Mouse (Mus musculus) embryonic facial prominence, embryonic 12.5 days (tissue): ENCODE data around the gene Pitpnc1. TPM values are rescaled to one million over a fixed set of nuclear protein-coding genes. Genes with fewer than 3 reads are reported as not detected.

Experiments used
- ATAC-seq: fragments of 200-750 bp; cut with Nextera tagmentation; 2 replicates; pipeline ENCODE4 v1.8.0; 2017; ENCODE audit not compliant: insufficient number of reproducible peaks, insufficient read depth, low FRiP score, low TSS enrichment
- H3K27ac ChIP-seq: fragments of 300-500 bp; sonication (generic); 2 replicates; pipeline ENCODE4 v1.5.1; 2016; ENCODE audit warnings: mild to moderate bottlenecking
- H3K27me3 ChIP-seq: fragments of 300-500 bp; sonication (generic); 2 replicates; pipeline ENCODE4 v1.6.1; 2016; ENCODE audit warnings: mild to moderate bottlenecking, moderate library complexity
- H3K36me3 ChIP-seq: fragments of 300-500 bp; sonication (generic); 2 replicates; pipeline ENCODE4 v1.6.1; 2016; ENCODE audit warnings: mild to moderate bottlenecking
- H3K4me1 ChIP-seq: fragments of 300-500 bp; sonication (generic); 2 replicates; pipeline ENCODE4 v1.6.1; 2016
- H3K4me2 ChIP-seq: fragments of 300-500 bp; sonication (generic); replicated peaks from 2 replicates; pipeline ENCODE4 v1.6.1; 2016; ENCODE audit warnings: mild to moderate bottlenecking, moderate library complexity
- H3K4me3 ChIP-seq: fragments of 300-500 bp; sonication (generic); 2 replicates; pipeline ENCODE4 v1.5.1; 2016; ENCODE audit warnings: mild to moderate bottlenecking
- H3K9ac ChIP-seq: fragments of 300-500 bp; sonication (generic); 2 replicates; pipeline ENCODE4 v1.6.1; 2016; ENCODE audit warnings: mild to moderate bottlenecking, moderate library complexity
- H3K9me3 ChIP-seq: fragments of 300-500 bp; sonication (generic); 2 replicates; pipeline ENCODE4 v1.6.1; 2016; ENCODE audit warnings: mild to moderate bottlenecking, moderate library complexity
- WGBS: fragments of 180-500 bp; shearing (Covaris S2); methylation state at CpG from one replicate; pipeline ENCODE4 v1.1.7; 2016; 5-methylcytosine and 5-hydroxymethylcytosine counted together
- polyA plus RNA-seq: library from polyadenylated mRNA; unstranded; fragments of >200 nt; fragmentation: Nextera tagmentation; extraction: Ambion mirVana; gene quantifications from 2 replicates; pipeline ENCODE4 v1.2.1, GENCODE M21; 2016

Pitpnc1 gene
- polyA plus RNA-seq, 1 experiment from 2014 or later: 36.3 TPM

GRCm38 (mm10) chr11:107411576-107411975, 58.9 kb downstream of the Pitpnc1 start:
- H3K9ac ChIP-seq: no peak overlapping the region
- H3K27me3 ChIP-seq: no peaks in the 10 kb centered on the region
- 72% methylated on average over 9 of the region's 9 CpGs for WGBS
- no peaks in the 10 kb centered on the region for H3K36me3 ChIP-seq
- peaks cover 37% of the 10 kb centered on the region for H3K4me1 ChIP-seq
- H3K27ac ChIP-seq: no peak overlapping the region
- H3K9me3 ChIP-seq: no peaks in the 10 kb centered on the region
- no peak overlapping the region for H3K4me2 ChIP-seq
- ATAC-seq: no peak
- H3K4me3 ChIP-seq: no peak overlapping the region

GRCm38 (mm10) chr11:107410804-107411203, 59.7 kb downstream of the Pitpnc1 start:
- no peak for ATAC-seq
- no peak overlapping the region for H3K27ac ChIP-seq
- no peaks in the 10 kb centered on the region for H3K9me3 ChIP-seq
- 79% methylated on average over 7 of the region's 7 CpGs for WGBS
- no peaks in the 10 kb centered on the region for H3K36me3 ChIP-seq
- no peaks in the 10 kb centered on the region for H3K27me3 ChIP-seq
- H3K4me2 ChIP-seq: no peak overlapping the region
- no peak overlapping the region for H3K4me3 ChIP-seq
- H3K9ac ChIP-seq: no peak overlapping the region
- H3K4me1 ChIP-seq: peaks cover 30% of the 10 kb centered on the region

GRCm38 (mm10) chr11:107410090-107410732, 60.3 kb downstream of the Pitpnc1 start:
- H3K4me1 ChIP-seq: peaks cover 27% of the 10 kb centered on the region
- ATAC-seq: no peak
- H3K4me3 ChIP-seq: no peak overlapping the region
- H3K9ac ChIP-seq: no peak overlapping the region
- H3K9me3 ChIP-seq: no peaks in the 10 kb centered on the region
- 73% methylated on average over 5 of the region's 5 CpGs for WGBS
- no peaks in the 10 kb centered on the region for H3K27me3 ChIP-seq
- H3K36me3 ChIP-seq: no peaks in the 10 kb centered on the region
- no peak overlapping the region for H3K4me2 ChIP-seq
- H3K27ac ChIP-seq: no peak overlapping the region

GRCm38 (mm10) chr11:107408886-107409285, 61.6 kb downstream of the Pitpnc1 start:
- no peak overlapping the region for H3K9ac ChIP-seq
- H3K27ac ChIP-seq: no peak overlapping the region
- peaks cover 15% of the 10 kb centered on the region for H3K4me1 ChIP-seq
- H3K36me3 ChIP-seq: no peaks in the 10 kb centered on the region
- ATAC-seq: no peak
- no peaks in the 10 kb centered on the region for H3K9me3 ChIP-seq
- H3K27me3 ChIP-seq: no peaks in the 10 kb centered on the region
- H3K4me2 ChIP-seq: no peak overlapping the region
- H3K4me3 ChIP-seq: no peak overlapping the region
- 86% methylated on average over 7 of the region's 7 CpGs for WGBS

GRCm38 (mm10) chr11:107407698-107408097, 62.8 kb downstream of the Pitpnc1 start:
- H3K4me2 ChIP-seq: no peak overlapping the region

GRCm38 (mm10) chr11:107405606-107406333, 64.7 kb downstream of the Pitpnc1 start:
- Histone ChIP-seq H3K4me3 (no peak overlapping the region), H3K4me2 (no peak overlapping the region), H3K4me1 (no peaks in the 10 kb centered on the region), H3K27me3 (no peaks in the 10 kb centered on the region), H3K9ac (no peak overlapping the region), H3K27ac (no peak overlapping the region), H3K9me3 (no peaks in the 10 kb centered on the region), H3K36me3 (no peaks in the 10 kb centered on the region)
- WGBS: 95% methylated on average over 11 of the region's 11 CpGs
- ATAC-seq: no peak

More at GRCm38 (mm10) chr11:107407698-107408097, 62.8 kb downstream of the Pitpnc1 start:
- no peak overlapping the region for H3K27ac ChIP-seq
- H3K9ac ChIP-seq: no peak overlapping the region
- no peak for ATAC-seq
- 79% methylated on average over 9 of the region's 9 CpGs for WGBS
- H3K9me3 ChIP-seq: no peaks in the 10 kb centered on the region
- H3K4me3 ChIP-seq: no peak overlapping the region
- no peaks in the 10 kb centered on the region for H3K27me3 ChIP-seq
- H3K36me3 ChIP-seq: no peaks in the 10 kb centered on the region
- H3K4me1 ChIP-seq: peaks cover 5% of the 10 kb centered on the region; the same call in 1 of the 2 replicates

GRCm38 (mm10) chr11:107403309-107403708, 67.2 kb downstream of the Pitpnc1 start:
- Histone ChIP-seq H3K27me3 (no peaks in the 10 kb centered on the region), H3K4me1 (no peaks in the 10 kb centered on the region), H3K4me3 (no peak overlapping the region), H3K36me3 (no peaks in the 10 kb centered on the region; the same call in 1 of the 2 replicates), H3K9ac (no peak overlapping the region), H3K4me2 (no peak overlapping the region), H3K27ac (no peak overlapping the region), H3K9me3 (no peaks in the 10 kb centered on the region)
- WGBS: 74% methylated on average over 10 of the region's 10 CpGs
- ATAC-seq: no peak

- ATAC-seq: no peak
- no peaks in the 10 kb centered on the region for H3K9me3 ChIP-seq
- WGBS: 90% methylated on average over 5 of the region's 5 CpGs
- no peaks in the 10 kb centered on the region for H3K27me3 ChIP-seq
- no peak overlapping the region for H3K27ac ChIP-seq
- no peaks in the 10 kb centered on the region for H3K4me1 ChIP-seq
- no peaks in the 10 kb centered on the region; the same call in 1 of the 2 replicates for H3K36me3 ChIP-seq
- H3K4me3 ChIP-seq: no peak overlapping the region
- no peak overlapping the region for H3K4me2 ChIP-seq
- no peak overlapping the region for H3K9ac ChIP-seq
Measured at GRCm38 (mm10) chr11:107401839-107402590, 68.5 kb downstream of the Pitpnc1 start.

- WGBS: 83% methylated on average over 7 of the region's 7 CpGs
- Histone ChIP-seq H3K36me3 (no peaks in the 10 kb centered on the region; the same call in 1 of the 2 replicates), H3K9me3 (no peaks in the 10 kb centered on the region), H3K4me2 (no peak overlapping the region), H3K27me3 (no peaks in the 10 kb centered on the region), H3K9ac (no peak overlapping the region), H3K4me1 (peaks cover 2% of the 10 kb centered on the region; the same call in 1 of the 2 replicates), H3K4me3 (no peak overlapping the region), H3K27ac (no peak overlapping the region)
- ATAC-seq: no peak
Measured at GRCm38 (mm10) chr11:107400826-107401225, 69.7 kb downstream of the Pitpnc1 start.

GRCm38 (mm10) chr11:107400005-107400404, 70.5 kb downstream of the Pitpnc1 start:
- no peaks in the 10 kb centered on the region for H3K9me3 ChIP-seq
- 62% methylated on average over 10 of the region's 10 CpGs for WGBS
- no peak overlapping the region for H3K27ac ChIP-seq
- H3K4me3 ChIP-seq: no peak overlapping the region
- H3K4me2 ChIP-seq: no peak overlapping the region
- peaks cover 2% of the 10 kb centered on the region; the same call in 1 of the 2 replicates for H3K4me1 ChIP-seq
- ATAC-seq: no peak
- H3K36me3 ChIP-seq: no peaks in the 10 kb centered on the region; the same call in 1 of the 2 replicates
- no peak overlapping the region for H3K9ac ChIP-seq
- no peaks in the 10 kb centered on the region for H3K27me3 ChIP-seq

GRCm38 (mm10) chr11:107397326-107397998, 73.0 kb downstream of the Pitpnc1 start:
- 73% methylated on average over 10 of the region's 10 CpGs for WGBS
- Histone ChIP-seq H3K27ac (no peak overlapping the region), H3K27me3 (no peaks in the 10 kb centered on the region), H3K9ac (no peak overlapping the region), H3K4me2 (no peak overlapping the region), H3K4me3 (no peak overlapping the region), H3K36me3 (no peaks in the 10 kb centered on the region; the same call in 1 of the 2 replicates), H3K9me3 (no peaks in the 10 kb centered on the region), H3K4me1 (peaks cover 2% of the 10 kb centered on the region; the same call in 1 of the 2 replicates)
- no peak for ATAC-seq
